Mouse (Mus musculus): ENCODE results near the gene Hes2. TPM values are rescaled to one million over a fixed set of nuclear protein-coding genes. Genes with fewer than 3 reads are reported as not detected.

Hes2 gene
- total and polyA plus RNA-seq, 3 experiments = 0.04 to 0.33 TPM; not detected in 1

DNA sequence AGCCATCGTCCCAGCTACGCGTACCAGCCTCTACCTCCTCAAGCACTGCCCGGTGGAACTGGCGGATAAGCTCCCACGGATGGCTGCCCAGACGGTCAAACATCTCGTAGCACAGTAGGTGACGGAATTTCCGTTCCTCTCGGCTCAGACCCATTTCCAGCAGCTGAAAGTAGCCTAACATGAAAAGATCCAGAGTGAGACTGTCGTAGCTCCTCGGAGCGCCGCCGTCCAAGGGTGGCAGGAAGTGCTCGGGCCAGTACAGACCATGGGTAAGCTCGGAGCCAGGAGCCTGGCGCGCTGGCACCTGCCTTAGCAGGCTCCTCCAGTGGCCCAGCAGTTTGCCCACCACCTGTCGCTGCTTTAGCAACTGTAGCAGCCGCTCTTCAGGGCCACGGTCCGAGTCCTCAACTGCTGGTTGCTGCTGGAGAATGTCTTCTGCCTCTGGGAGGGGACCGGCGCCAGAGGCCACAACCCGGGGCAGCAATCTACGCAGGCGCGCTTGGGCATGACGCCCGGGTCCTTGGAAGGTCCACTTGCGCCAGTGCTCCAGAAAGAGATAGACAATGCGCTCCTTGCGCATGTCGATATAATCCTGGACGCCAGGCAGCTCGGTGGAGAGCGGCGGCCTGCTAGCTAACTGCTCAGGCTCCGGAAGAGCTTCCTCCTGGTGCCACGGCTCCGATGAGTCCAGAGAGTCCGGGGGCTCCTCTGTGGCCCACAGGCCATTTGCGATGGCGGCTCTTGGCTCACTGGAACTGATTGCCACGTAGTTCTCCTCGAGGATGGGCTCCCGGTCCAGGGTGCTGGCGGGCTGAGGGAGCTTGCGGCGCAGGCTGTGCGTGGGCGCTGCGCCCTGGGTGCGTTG lies 33.3 kb upstream of the Hes2 start:
- Histone ChIP-seq H3K4me3 (ENCODE audit: low read depth, low read length) (no peak overlapping the region), H3K4me1 (ENCODE audit: insufficient read depth, low read depth, low read length) (peaks cover 9% of the 10 kb centered on the region), H3K27me3 (ENCODE audit: insufficient read depth, low read length) (peaks cover 50% of the 10 kb centered on the region)

DNA sequence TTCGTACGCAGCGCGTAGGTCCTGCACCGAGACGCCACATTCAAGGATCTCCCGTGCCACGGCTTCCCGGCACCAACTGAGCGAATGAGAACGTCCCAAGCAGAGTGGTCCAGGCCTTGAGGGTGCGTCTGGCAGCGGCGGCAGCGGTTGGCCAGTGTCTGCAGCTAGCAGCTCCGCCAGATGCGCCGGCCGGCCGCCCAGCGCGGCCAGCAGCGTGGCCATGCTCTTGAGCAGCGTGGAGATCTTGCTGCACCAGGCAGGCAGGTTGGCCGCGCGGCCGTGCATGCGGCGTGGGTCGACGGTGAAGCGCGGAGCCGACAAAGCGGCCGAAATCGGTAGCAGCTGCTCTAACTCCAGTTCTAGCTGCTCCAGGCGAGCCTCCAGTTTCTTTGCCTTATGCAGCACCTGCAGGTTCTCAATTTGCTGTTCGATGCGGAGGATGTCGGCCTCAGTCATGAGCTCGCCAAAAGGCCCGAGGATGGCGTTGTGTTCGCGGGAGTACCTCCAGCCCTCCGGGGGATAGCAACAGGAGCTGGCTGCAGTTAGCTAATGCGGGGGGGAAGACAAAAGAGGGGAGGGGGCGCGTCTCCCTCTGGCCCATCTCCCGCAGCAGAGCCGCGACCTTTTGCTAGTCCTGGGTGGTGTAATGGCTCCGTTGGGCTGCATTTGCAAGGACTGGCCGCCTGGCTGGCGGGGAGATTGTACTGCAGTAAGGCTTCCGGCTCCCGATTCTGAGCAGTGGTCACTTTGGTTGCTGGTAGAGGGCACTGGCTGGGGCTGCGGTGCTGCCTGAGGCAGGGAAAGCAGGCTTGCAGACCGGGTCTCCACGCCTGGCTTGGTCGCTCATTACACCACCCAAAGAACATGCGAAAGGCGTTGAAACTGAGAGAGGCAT lies 32.4 kb upstream of the Hes2 start:
- peaks cover 47% of the 10 kb centered on the region for H3K27me3 ChIP-seq (ENCODE audit: insufficient read depth, low read length)
- H3K4me3 ChIP-seq (ENCODE audit: low read depth, low read length) = no peak overlapping the region; the same call in 1 of the 2 replicates
- TF ChIP-seq TAL1 (conservative IDR thresholded peaks at IDR 0.05; ENCODE audit: low read depth, low read length) (no peak), GATA1 (IDR thresholded peaks at IDR 0.05; ENCODE audit: borderline replicate concordance, low read length) (no peak), CTCF (IDR thresholded peaks at IDR 0.05; ENCODE audit: low read depth, low read length) (no peak), GATA2 (IDR thresholded peaks at IDR 0.05; ENCODE audit: borderline replicate concordance, low read depth, low read length) (no peak), POLR2AphosphoS5 (IDR thresholded peaks at IDR 0.05; ENCODE audit: insufficient replicate concordance, low read depth, low read length) (no peak)
- H3K36me3 ChIP-seq (replicated peaks) = peaks cover 32% of the 10 kb centered on the region
- peaks cover 23% of the 10 kb centered on the region for H3K9me3 ChIP-seq (replicated peaks)
- peaks cover 6% of the 10 kb centered on the region for H3K4me1 ChIP-seq (ENCODE audit: insufficient read depth, low read depth, low read length)
- DNase-seq (ENCODE audit: low spot score) (no peak), ATAC-seq (ENCODE audit: extremely low read depth, insufficient number of reproducible peaks, low FRiP score, poor library complexity, severe bottlenecking) (no peak)

More for the DNA sequence above, 33.3 kb upstream of the Hes2 start:
- Histone ChIP-seq H3K9me3 (replicated peaks) (peaks cover 14% of the 10 kb centered on the region), H3K36me3 (replicated peaks) (peaks cover 28% of the 10 kb centered on the region)
- TF ChIP-seq POLR2AphosphoS5 (IDR thresholded peaks at IDR 0.05; ENCODE audit: insufficient replicate concordance, low read depth, low read length) (no peak), GATA2 (IDR thresholded peaks at IDR 0.05; ENCODE audit: borderline replicate concordance, low read depth, low read length) (no peak), CTCF (IDR thresholded peaks at IDR 0.05; ENCODE audit: low read depth, low read length) (no peak), GATA1 (IDR thresholded peaks at IDR 0.05; ENCODE audit: borderline replicate concordance, low read length) (no peak), TAL1 (conservative IDR thresholded peaks at IDR 0.05; ENCODE audit: low read depth, low read length) (no peak)
- no peak for DNase-seq (ENCODE audit: low spot score)
- no peak for ATAC-seq (ENCODE audit: extremely low read depth, insufficient number of reproducible peaks, low FRiP score, poor library complexity, severe bottlenecking)

DNA sequence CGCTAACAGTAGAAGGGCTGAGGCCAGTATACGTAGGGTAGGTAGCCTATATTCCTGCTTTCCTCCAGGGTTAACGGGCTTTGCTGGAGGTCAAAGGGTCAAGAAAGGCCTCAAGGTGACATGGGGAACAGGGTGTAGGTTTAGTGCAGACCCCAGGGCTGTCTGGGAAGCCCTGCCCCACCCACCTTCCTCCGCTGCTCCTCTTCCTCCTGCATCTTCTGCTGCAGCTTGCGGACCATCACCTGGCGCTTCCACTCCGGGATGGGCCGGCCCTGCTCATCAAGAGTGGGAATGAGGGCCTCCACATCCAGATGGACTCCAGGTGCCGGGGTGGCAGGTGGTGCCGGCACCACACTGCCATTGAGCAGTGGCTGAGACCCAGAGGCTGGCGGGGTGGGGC lies 30.8 kb upstream of the Hes2 start:
- Histone ChIP-seq H3K27me3 (ENCODE audit: insufficient read depth, low read length) (peaks cover 59% of the 10 kb centered on the region; the same call in 1 of the 2 replicates), H3K4me1 (ENCODE audit: insufficient read depth, low read depth, low read length) (peaks cover 10% of the 10 kb centered on the region), H3K36me3 (replicated peaks) (peaks cover 39% of the 10 kb centered on the region), H3K9me3 (replicated peaks) (peaks cover 34% of the 10 kb centered on the region), H3K4me3 (ENCODE audit: low read depth, low read length) (no peak overlapping the region)
- DNase-seq (ENCODE audit: low spot score) (no peak), ATAC-seq (ENCODE audit: extremely low read depth, insufficient number of reproducible peaks, low FRiP score, poor library complexity, severe bottlenecking) (no peak)
- TF ChIP-seq CTCF (IDR thresholded peaks at IDR 0.05; ENCODE audit: low read depth, low read length) (no peak), TAL1 (conservative IDR thresholded peaks at IDR 0.05; ENCODE audit: low read depth, low read length) (no peak), POLR2AphosphoS5 (IDR thresholded peaks at IDR 0.05; ENCODE audit: insufficient replicate concordance, low read depth, low read length) (no peak), GATA2 (IDR thresholded peaks at IDR 0.05; ENCODE audit: borderline replicate concordance, low read depth, low read length) (no peak)

GRCm38 (mm10) chr4:152128784-152129183 lies 29.9 kb upstream of the Hes2 start:
- ATAC-seq (ENCODE audit: extremely low read depth, insufficient number of reproducible peaks, low FRiP score, poor library complexity, severe bottlenecking) = no peak
- Histone ChIP-seq H3K4me1 (ENCODE audit: insufficient read depth, low read depth, low read length) (peaks cover 10% of the 10 kb centered on the region), H3K36me3 (replicated peaks) (peaks cover 39% of the 10 kb centered on the region), H3K4me3 (ENCODE audit: low read depth, low read length) (no peak overlapping the region), H3K9me3 (replicated peaks) (peaks cover 34% of the 10 kb centered on the region), H3K27me3 (ENCODE audit: insufficient read depth, low read length) (peaks cover 51% of the 10 kb centered on the region; the same call in 1 of the 2 replicates)
- TF ChIP-seq GATA1 (IDR thresholded peaks at IDR 0.05; ENCODE audit: borderline replicate concordance, low read length) = no peak
- TF ChIP-seq GATA2 (IDR thresholded peaks at IDR 0.05; ENCODE audit: borderline replicate concordance, low read depth, low read length) = no peak
- TF ChIP-seq POLR2AphosphoS5 (IDR thresholded peaks at IDR 0.05; ENCODE audit: insufficient replicate concordance, low read depth, low read length) = no peak
- TF ChIP-seq TAL1 (conservative IDR thresholded peaks at IDR 0.05; ENCODE audit: low read depth, low read length) = no peak
- no peak for TF ChIP-seq CTCF (IDR thresholded peaks at IDR 0.05; ENCODE audit: low read depth, low read length)
- no peak for DNase-seq (ENCODE audit: low spot score)

DNA sequence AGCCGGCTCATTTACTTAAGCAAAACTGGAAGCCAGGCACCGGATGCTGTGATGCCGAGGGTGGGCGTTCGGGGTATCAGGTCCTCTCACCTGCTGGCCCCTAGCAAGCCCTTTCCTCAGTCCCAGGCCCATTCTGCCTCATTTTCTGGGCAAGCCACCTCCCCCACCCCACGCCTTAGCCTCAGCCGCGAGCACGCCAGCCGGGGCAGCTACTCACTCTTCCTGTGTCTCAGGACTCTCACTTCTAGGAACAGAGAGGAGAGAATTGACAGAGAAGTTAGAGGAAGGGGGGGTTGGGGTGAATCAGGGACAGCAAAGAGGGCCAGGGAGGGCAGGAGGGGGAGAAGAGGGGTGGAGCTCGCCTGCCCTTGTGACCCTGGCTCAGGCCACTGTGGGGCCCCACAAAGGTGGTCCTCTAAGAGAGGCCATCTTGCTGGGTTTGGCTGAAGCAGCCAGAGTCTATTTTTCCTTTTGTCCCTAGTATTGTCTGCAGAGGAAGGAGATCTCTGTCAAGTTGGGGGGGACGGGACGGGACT lies 29.2 kb upstream of the Hes2 start:
- no peak for TF ChIP-seq POLR2AphosphoS5 (IDR thresholded peaks at IDR 0.05; ENCODE audit: insufficient replicate concordance, low read depth, low read length)
- no peak for TF ChIP-seq TAL1 (conservative IDR thresholded peaks at IDR 0.05; ENCODE audit: low read depth, low read length)
- TF ChIP-seq GATA2 (IDR thresholded peaks at IDR 0.05; ENCODE audit: borderline replicate concordance, low read depth, low read length) = no peak
- TF ChIP-seq CTCF (IDR thresholded peaks at IDR 0.05; ENCODE audit: low read depth, low read length) = no peak
- no peak for TF ChIP-seq GATA1 (IDR thresholded peaks at IDR 0.05; ENCODE audit: borderline replicate concordance, low read length)
- Histone ChIP-seq H3K4me1 (ENCODE audit: insufficient read depth, low read depth, low read length) (peaks cover 10% of the 10 kb centered on the region), H3K36me3 (replicated peaks) (peaks cover 42% of the 10 kb centered on the region), H3K9me3 (replicated peaks) (peaks cover 34% of the 10 kb centered on the region), H3K27me3 (ENCODE audit: insufficient read depth, low read length) (peaks cover 51% of the 10 kb centered on the region; the same call in 1 of the 2 replicates), H3K4me3 (ENCODE audit: low read depth, low read length) (no peak overlapping the region)
- no peak for DNase-seq (ENCODE audit: low spot score)
- peak; percentile 15; the same call in 1 of the 2 replicates for ATAC-seq (ENCODE audit: extremely low read depth, insufficient number of reproducible peaks, low FRiP score, poor library complexity, severe bottlenecking)

All from G1E (cell line).